Mouse (Mus musculus) layer of hippocampus, adult 11-12 months (tissue): ENCODE measurements around the gene Foxp4.

Experiments used
- DNase-seq: peaks from one replicate; pipeline ENCODE4 v3.0.0; 2022; ENCODE audit warnings: low spot score

Gene Foxp4

GRCm38 (mm10) chr17:47889727-47890126 is 34.7 kb downstream of the Foxp4 start:
- DNase-seq = no peak

DNA sequence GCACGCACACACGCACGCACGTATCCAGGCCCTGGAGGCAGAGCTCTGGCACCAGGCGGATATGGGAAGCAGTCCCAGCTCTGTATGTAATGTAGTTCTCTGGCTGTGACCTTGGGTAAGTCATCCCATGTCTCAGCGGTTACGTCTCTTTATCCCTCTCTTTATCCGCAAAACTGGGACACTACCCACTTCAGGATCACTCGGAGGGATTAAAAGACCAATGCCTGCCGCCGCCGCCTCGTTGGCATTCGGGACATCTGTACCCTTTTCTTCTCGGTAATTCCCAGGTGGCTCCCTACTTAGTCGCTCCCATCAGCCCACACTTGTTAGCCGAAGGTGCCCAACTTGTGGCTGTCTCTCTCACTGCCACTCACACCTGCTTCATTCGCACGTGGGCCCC is 35.2 kb downstream of the Foxp4 start:
- no peak for DNase-seq

DNA sequence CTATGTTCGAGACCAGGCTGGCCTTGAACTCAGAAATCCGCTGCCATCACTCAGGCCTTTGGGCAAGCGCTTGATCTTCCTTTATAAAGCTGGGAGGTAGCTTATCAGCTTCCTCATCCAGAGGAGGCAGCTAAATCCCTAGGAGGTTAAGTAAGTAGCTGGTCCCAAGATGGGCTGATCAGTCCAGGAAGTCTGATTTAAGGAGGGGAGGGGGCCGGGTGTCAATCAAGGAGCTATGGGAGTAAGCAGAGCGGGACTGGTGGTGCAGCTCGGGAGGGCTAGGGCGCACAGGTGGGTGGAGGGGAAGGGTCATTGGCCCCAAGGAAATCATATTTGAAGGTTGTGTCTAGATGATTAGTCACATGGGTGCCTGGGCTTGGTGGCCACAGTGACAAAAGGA is 35.8 kb downstream of the Foxp4 start:
- DNase-seq = no peak

DNA sequence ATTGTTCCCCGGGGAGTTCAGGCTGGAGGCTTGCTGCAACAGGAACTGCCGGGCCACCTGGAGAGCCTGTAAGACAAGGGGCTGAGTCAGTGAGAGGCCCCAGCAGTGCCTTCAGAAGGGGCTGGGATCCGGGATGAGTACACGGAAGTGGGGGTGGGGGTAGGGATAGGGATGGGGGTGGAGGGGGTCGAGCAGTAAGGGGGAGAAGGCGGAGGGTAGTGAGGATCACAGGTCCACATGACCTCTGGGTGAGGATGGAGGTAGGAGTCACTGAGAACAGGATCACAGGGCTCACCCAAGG is 36.3 kb downstream of the Foxp4 start:
- no peak for DNase-seq

- no peak for DNase-seq
These were observed 36.9 kb downstream of the Foxp4 start for GRCm38 (mm10) chr17:47887381-47888154.

- DNase-seq = no peak
These were observed 41.3 kb downstream of the Foxp4 start for GRCm38 (mm10) chr17:47883099-47883498.

DNA sequence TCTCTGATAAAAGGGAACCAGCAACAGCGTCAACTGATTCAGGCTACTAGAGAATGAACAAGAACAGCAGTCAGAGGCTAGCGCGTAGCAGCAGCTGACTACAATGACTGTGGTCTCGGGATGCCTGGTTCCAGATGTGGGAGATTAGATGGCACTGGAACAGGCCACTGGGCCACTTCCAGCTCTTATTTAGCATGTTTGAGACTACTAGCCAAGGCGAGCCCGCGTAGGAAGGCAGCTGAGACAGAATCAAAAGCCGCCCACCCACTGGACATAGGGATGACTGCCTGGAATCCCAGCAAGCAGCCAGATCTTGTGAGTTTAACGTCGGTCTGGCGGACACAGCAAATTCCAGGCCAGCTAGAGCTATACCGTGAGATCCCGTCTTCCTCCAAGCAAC is 43.1 kb downstream of the Foxp4 start:
- DNase-seq = no peak

DNA sequence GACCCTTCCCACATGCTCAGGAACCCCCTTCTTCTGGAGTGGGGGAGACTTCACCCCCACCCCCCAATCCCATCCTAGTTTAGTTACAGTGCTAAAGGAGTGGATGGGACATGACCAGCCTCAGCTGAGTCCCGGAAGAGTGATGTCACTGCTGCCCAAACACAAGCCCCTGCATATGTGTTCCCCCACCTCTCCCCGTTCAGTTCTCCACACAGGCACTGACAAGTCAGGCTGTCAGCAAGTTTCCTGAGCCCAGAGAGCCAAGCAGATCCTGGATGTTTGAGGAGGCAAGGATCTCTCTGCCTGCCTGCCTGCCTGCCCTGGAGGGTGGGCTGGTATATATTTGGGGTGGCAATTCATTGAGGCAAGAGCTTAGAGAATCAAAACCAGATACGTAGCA is 45.2 kb downstream of the Foxp4 start:
- no peak for DNase-seq

- peak; percentile 76 for DNase-seq
These were observed 45.9 kb downstream of the Foxp4 start for GRCm38 (mm10) chr17:47878378-47879089.

GRCm38 (mm10) chr17:47877715-47878377 is 46.6 kb downstream of the Foxp4 start:
- DNase-seq = no peak

- DNase-seq = no peak
These were observed 47.4 kb downstream of the Foxp4 start for GRCm38 (mm10) chr17:47876776-47877714.

DNA sequence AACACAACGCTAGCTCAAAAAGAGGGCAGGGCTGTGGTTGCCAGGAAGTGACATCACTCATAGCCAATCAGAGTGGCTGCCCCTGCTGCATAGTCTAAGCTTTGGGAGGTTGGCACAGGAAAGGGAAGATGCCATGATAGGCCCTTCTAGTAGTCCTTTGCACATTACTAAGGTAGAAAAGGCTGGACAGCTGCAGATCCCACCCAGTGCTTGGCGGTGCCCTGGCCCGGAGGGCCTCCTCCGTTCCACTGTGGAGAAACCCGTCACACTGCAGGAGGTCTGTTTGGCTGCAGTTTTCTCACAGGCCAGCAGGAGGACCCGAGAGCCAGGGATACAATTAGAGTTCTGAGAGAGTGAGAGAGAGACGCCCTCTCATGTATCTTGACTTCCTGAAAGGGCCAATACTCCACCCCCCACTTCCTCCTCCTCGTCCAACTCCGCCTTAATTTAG is 51.1 kb downstream of the Foxp4 start:
- DNase-seq = peak; percentile 91

DNA sequence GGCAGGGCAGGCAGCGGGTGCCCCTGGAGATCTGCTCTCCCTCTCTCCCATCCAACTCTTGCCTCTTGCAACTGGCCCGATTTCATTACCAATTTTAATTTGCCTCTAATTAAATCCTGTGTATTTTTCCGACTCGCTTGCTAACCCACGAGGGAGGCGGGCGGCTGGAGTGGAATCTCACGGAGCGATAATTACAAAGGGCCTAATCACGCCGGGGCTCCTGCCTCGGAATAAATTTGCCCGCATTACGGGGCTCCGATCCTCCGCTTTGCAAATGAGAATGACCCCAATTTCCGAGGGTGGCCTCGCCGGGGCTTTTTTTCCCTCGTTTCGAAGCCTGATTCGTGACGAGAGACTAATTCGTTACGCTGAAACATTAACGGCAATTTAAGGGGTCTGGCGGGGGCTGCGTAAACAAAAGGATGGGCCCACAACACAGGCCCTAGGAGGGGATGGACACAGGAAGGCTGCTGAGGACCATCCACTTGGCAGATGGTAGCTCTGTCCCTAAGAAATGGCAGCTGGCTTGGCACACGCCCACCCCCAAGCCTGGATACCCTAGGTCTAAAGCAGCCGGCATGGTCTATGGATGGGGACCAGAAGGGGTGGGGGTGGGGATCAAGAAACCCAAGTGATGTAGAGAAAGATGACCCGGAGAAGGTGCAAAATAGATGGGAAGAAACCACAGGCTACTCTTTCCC is 52.0 kb downstream of the Foxp4 start:
- no peak for DNase-seq

DNA sequence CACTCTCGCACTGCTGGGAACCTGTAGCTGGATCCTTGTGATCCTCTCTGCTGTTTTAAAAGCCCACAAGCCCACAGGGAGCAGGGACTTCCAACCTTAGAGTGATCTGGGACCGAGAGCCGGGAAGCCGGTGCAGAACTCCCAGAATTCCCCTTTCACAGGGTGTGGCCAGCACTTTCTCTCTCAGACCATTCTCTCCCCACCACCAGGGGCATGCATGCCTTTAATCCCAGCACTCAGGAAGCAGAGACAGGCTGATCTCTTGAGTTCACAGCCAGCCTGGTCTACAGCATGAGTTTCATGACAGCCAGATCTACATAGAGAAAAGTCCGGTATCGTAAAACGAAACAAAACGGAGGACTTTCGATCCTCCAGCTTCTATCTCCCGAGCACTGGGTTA is 54.6 kb downstream of the Foxp4 start:
- no peak for DNase-seq

DNA sequence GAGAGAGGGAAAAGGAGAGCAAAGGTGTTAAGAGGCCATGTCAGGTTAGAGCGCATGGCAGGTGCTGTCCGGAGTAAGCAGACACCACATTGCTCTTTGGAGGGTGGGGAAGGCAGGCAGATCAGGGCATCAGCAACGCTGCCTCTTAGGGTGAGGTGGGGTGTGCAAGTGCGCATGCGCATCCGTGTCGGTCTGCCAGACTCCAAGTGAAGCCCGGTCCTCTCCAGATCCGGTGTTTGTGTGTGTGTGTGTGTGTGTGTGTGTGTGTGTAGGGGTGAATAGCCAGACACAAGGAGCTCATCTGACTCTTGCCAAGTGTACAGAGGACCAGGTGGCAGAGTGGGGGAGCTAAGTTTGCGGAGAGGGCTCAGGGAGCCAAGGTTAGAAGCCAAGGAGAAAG is 58.4 kb downstream of the Foxp4 start:
- DNase-seq = no peak

DNA sequence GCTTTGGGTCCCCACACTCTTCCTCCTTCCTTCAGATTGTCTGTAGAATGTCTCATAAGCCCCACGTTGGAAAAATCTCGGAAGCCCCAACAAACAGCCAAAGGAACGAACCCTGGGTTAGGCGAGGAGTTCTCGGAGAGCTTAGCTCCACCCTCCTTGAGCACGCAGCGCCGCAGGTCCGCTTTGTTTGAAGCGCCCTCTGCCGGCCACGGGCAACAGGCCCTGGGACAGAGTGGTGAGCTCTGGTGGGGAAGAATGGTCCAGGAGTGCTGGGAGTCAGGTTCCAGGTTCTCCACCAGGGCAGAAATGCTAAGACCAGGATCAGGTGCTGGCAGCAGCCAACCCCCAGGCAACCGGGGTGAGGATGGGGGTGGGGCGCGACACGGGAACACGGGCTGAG is 59.9 kb downstream of the Foxp4 start:
- DNase-seq = peak; percentile 84

DNA sequence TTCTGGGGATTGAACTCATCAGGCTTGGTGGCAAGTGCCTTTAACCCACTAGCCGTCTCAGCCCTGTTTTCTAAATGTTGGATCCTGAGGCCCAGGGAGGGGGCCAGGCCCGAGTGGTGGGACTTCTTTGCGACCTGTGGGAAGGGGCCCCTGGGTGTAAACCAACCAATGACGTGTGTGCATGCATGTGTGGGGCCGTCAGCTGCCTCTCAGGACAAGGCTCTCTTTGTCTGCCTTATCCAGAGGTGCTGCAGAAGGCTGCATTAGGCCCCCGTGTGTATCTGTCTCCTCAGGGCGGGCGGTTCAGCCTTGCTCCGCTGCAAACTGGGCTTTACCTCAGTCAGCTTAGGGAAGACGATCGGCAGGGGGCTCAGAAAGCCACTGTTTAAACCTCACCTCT is 61.0 kb downstream of the Foxp4 start:
- no peak for DNase-seq

DNA sequence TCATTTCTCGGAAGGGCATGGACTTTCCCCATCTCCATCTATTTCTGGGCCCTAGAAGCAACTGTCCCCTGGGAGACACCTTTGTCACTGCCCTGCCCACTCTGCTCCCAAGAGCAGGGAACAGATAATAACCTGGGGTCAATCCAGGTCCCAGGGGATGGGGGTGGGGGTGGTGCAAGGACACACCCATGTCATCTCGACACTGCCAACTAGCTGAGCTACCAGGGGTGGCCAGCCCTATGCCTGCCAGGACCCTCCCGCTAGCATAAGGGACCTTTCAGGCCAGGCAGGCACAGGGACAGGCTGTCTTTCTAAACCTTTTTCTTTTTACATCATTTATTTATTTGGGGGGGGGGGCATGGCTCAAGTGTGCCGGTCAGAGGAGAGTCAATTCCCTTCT is 61.4 kb downstream of the Foxp4 start:
- DNase-seq = no peak

- DNase-seq = no peak
These were observed 68.9 kb downstream of the Foxp4 start for GRCm38 (mm10) chr17:47855544-47855943.

DNA sequence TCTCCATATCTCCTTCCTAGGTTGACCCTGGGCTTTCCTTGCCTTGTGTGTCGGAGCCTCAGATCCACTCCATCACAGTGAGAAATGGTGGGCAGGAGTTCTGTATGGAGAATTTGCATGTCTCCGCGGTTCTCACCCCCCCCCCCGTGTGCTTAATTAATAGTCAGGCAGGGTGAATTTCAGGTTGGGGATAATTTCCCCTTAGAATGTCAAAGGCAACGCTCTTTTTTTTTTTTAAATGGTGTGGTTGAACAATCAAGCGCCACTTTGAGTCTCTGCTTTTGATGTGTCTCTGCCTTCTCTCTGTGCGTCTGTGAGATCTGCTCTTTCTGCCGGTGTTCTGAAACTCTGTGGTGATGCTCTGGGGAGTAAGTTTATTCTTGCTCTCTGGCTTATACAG is 69.5 kb downstream of the Foxp4 start:
- no peak for DNase-seq

DNA sequence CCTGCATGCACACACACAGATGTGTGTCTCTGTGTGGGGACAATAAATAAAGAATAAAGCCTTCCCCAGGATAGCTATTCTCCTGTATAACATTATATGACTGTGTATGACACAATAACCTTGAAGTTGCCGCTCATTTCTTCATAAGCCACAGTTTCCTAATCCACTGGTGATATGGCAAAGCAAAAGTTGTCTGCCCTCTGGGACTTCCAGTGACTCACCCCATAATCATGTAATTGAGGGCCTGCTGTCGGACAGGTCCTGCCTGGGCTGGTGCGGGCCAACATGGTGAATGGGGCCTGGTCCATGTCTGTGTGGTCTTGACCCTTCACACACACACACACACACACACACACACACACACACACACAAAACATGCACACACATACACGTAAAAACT is 70.7 kb downstream of the Foxp4 start:
- DNase-seq = no peak

GRCm38 (mm10) chr17:47853336-47853735 is 71.1 kb downstream of the Foxp4 start:
- no peak for DNase-seq
